Mouse (Mus musculus) embryonic facial prominence, embryonic 14.5 days (tissue): ENCODE data around the gene D630045J12Rik. TPM values are rescaled to one million over a fixed set of nuclear protein-coding genes. Genes with fewer than 3 reads are reported as not detected.
A peak's percentile ranks its signal among the peaks of the same experiment; 100 is the strongest.

ENCODE experiments used
- ATAC-seq: fragments of 200-750 bp; cut with Nextera tagmentation; 2 replicates; pipeline ENCODE4 v1.8.0; 2017; ENCODE audit warnings: low read depth, moderate number of reproducible peaks, moderate TSS enrichment
- DNase-seq: peaks from one replicate; pipeline ENCODE4 v3.0.0-alpha.2; 2015; ENCODE audit warnings: low spot score
- H3K27ac ChIP-seq: fragments of 300-500 bp; sonication (generic); replicated peaks from 2 replicates; pipeline ENCODE4 v1.5.1; 2014; ENCODE audit warnings: low read depth, mild to moderate bottlenecking, low read length, moderate library complexity
- H3K27me3 ChIP-seq: fragments of 300-500 bp; sonication (generic); replicated peaks from 2 replicates; pipeline ENCODE4 v1.6.1; 2014; ENCODE audit warnings: low read length; ENCODE audit not compliant: control insufficient read depth, insufficient read depth
- H3K36me3 ChIP-seq: fragments of 300-500 bp; sonication (generic); 2 replicates; pipeline ENCODE4 v1.6.1; 2014; ENCODE audit warnings: low read length, mixed read lengths; ENCODE audit not compliant: control insufficient read depth, insufficient read depth
- H3K4me1 ChIP-seq: fragments of 300-500 bp; sonication (generic); 2 replicates; pipeline ENCODE4 v1.6.1; 2014; ENCODE audit warnings: antibody characterized with exemption, low read length; ENCODE audit not compliant: control insufficient read depth, insufficient read depth
- H3K4me2 ChIP-seq: fragments of 300-500 bp; sonication (generic); 2 replicates; pipeline ENCODE4 v1.6.1; 2014; ENCODE audit warnings: low read depth, mild to moderate bottlenecking, low read length, moderate library complexity, mixed read lengths
- H3K4me3 ChIP-seq: fragments of 300-500 bp; sonication (generic); 2 replicates; pipeline ENCODE4 v1.5.1; 2014; ENCODE audit warnings: low read depth, mild to moderate bottlenecking, low read length
- H3K9ac ChIP-seq: fragments of 300-500 bp; sonication (generic); 2 replicates; pipeline ENCODE4 v1.6.1; 2014; ENCODE audit warnings: low read depth, mild to moderate bottlenecking, low read length, moderate library complexity, mixed read lengths
- H3K9me3 ChIP-seq: fragments of 300-500 bp; sonication (generic); 2 replicates; pipeline ENCODE4 v1.6.1; 2016; ENCODE audit warnings: low read length; ENCODE audit not compliant: control insufficient read depth
- WGBS: fragments of 180-500 bp; shearing (Covaris S2); extraction: QIAGEN DNeasy Blood & Tissue Kit; methylation state at CpG from one replicate; pipeline ENCODE4 v1.1.7; 2014; 5-methylcytosine and 5-hydroxymethylcytosine counted together
- polyA plus RNA-seq: library from polyadenylated mRNA; unstranded; fragments of >200 nt; fragmentation: Nextera tagmentation; extraction: Ambion mirVana; gene quantifications from 2 replicates; pipeline ENCODE4 v1.2.1, GENCODE M21; 2014

The D630045J12Rik gene
- polyA plus RNA-seq, 1 experiment from 2014 or later: 6.0 TPM

DNA sequence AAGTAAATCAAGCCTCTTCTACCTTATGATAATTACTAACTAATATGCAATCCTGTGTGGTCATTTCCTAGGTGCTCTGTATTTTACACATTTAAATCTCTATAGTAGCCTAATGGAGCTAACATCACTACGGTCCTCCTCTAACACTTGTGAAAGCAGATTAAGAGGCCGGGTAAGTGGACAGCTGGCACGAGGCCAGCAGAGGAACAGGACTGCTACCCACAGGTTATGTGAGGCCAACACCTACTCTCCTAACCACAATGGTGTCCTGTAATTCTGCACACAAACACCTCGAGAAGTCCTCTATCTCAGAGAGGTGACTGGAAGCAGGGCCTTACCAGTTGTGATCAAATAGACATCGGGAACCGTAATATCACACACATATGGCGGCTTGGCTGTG, 59.8 kb downstream of the D630045J12Rik start:
- H3K9me3 ChIP-seq: no peaks in the 10 kb centered on the region
- 91% methylated on average over 7 of the region's 7 CpGs for whole genome bisulfite sequencing
- H3K27ac ChIP-seq: no peak overlapping the region
- no peak overlapping the region for H3K4me2 ChIP-seq
- H3K27me3 ChIP-seq: no peaks in the 10 kb centered on the region
- H3K4me3 ChIP-seq: no peak overlapping the region
- no peak overlapping the region for H3K9ac ChIP-seq
- ATAC-seq (no peak), DNase-seq (no peak)
- peaks cover 37% of the 10 kb centered on the region for H3K36me3 ChIP-seq
- no peaks in the 10 kb centered on the region for H3K4me1 ChIP-seq

DNA sequence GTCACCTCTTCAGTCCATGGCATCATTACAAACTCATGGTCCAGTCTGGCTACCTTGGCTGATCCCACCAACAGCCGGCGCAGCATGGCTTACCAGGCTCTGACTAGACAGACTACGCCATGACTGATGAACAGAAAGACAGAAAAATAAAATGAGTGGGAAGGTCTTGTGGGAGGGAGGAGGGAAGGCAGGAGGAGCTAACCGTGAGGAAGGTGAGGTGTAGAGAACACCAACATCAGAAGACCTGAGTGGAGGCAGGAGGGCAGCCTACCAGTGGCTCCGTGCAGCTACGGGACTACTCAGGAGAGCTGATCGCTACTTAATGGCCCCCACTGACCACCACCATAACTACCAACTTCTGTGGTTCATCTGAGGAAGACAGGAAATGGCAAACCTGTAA, 60.9 kb downstream of the D630045J12Rik start:
- DNase-seq (no peak), ATAC-seq (no peak)
- WGBS: 97% methylated on average over 7 of the region's 7 CpGs
- H3K36me3 ChIP-seq: peaks cover 45% of the 10 kb centered on the region
- H3K27ac ChIP-seq: no peak overlapping the region
- no peak overlapping the region for H3K4me3 ChIP-seq
- no peaks in the 10 kb centered on the region for H3K9me3 ChIP-seq
- no peaks in the 10 kb centered on the region for H3K4me1 ChIP-seq
- no peaks in the 10 kb centered on the region for H3K27me3 ChIP-seq
- H3K4me2 ChIP-seq: no peak overlapping the region
- no peak overlapping the region for H3K9ac ChIP-seq

DNA sequence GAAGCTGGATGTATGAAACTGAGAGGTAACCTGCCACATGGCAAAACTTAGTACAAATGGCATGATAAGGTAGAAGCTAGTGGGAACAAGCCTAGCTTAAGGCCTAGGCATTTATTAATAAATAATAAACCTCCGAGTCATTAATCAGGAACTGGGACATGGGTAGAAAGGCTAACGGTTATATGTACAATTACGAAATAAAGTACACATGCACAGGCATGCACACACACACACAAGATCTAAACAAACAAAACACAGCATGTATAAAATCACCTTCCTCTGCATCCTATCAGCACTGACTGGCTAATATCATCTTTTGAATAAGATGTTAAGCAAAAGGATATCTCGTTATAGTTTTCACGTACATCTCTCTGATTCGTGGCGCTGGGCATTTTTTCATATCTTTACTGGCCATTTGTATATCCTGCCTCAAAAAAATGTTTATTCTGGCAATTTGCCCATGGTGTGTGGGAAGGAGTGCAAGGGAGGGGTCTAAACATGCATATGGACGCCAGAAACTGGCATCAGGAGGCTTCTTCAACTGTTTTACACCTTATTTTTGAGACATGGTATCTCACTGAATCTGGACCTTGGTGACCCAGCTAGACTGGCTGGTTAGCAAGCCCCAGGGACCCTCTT, 67.4 kb downstream of the D630045J12Rik start:
- H3K27ac ChIP-seq: no peak overlapping the region
- no peak overlapping the region for H3K4me3 ChIP-seq
- H3K4me2 ChIP-seq: no peak overlapping the region
- ATAC-seq (no peak), DNase-seq (peak; percentile 35)
- H3K9ac ChIP-seq: no peak overlapping the region
- peaks cover 32% of the 10 kb centered on the region for H3K36me3 ChIP-seq
- 0 out of 2 replicates have a peak, but pooled peaks cover 5% of the 10 kb centered on the region for H3K9me3 ChIP-seq
- H3K4me1 ChIP-seq: peaks cover 9% of the 10 kb centered on the region; the same call in 1 of the 2 replicates
- 75% methylated on average over 8 of the region's 8 CpGs for WGBS
- H3K27me3 ChIP-seq: no peaks in the 10 kb centered on the region

- WGBS: 47% methylated on average over 8 of the region's 8 CpGs
- ATAC-seq: 0 out of 2 replicates have a peak, but pooled peaks have one; percentile 31
These were observed 69.0 kb downstream of the D630045J12Rik start for GRCm38 (mm10) chr6:38184791-38185190.

GRCm38 (mm10) chr6:38181756-38182318, 72.0 kb downstream of the D630045J12Rik start:
- Histone ChIP-seq H3K4me3 (no peak overlapping the region), H3K4me1 (peaks cover 9% of the 10 kb centered on the region; the same call in 1 of the 2 replicates), H3K27me3 (no peaks in the 10 kb centered on the region), H3K27ac (0 out of 2 replicates have a peak overlapping the region, but pooled peaks have one; percentile 28), H3K36me3 (peaks cover 42% of the 10 kb centered on the region), H3K9me3 (0 out of 2 replicates have a peak, but pooled peaks cover 5% of the 10 kb centered on the region), H3K9ac (no peak overlapping the region), H3K4me2 (no peak overlapping the region)
- peak; percentile 45 for DNase-seq
- WGBS: 71% methylated on average over 10 of the region's 10 CpGs
- ATAC-seq: peak; percentile 64

More at GRCm38 (mm10) chr6:38184791-38185190, 69.0 kb downstream of the D630045J12Rik start:
- H3K9me3 ChIP-seq: 0 out of 2 replicates have a peak, but pooled peaks cover 5% of the 10 kb centered on the region
- peaks cover 9% of the 10 kb centered on the region; the same call in 1 of the 2 replicates for H3K4me1 ChIP-seq
- no peak overlapping the region for H3K9ac ChIP-seq
- H3K27me3 ChIP-seq: no peaks in the 10 kb centered on the region
- H3K36me3 ChIP-seq: peaks cover 37% of the 10 kb centered on the region
- peak; percentile 66 for DNase-seq
- H3K27ac ChIP-seq: no peak overlapping the region
- no peak overlapping the region for H3K4me2 ChIP-seq
- H3K4me3 ChIP-seq: no peak overlapping the region

DNA sequence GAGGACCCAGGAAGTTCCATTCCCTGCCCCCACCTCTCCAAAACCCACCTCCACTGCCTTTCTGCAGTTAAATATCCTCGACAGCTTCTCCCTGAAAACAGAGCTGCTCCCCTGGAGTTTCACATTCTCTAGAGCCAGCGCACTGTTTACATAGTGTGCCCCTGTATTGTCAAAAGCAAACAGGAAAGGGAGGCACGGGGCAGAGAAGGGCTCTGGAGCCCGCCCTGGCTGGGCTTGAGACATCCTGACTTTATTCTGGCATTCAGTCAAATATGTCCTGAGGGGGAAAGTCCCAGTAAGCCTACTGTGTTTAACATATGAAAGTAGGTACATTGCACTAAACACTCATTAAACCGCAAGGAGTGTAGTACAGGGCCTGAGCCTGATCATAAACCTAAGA, 73.1 kb downstream of the D630045J12Rik start:
- H3K27me3 ChIP-seq: no peaks in the 10 kb centered on the region
- DNase-seq (peak; percentile 34), ATAC-seq (no peak)
- H3K9ac ChIP-seq: no peak overlapping the region
- WGBS: 49% methylated on average over 5 of the region's 5 CpGs
- H3K9me3 ChIP-seq: 0 out of 2 replicates have a peak, but pooled peaks cover 5% of the 10 kb centered on the region
- no peak overlapping the region for H3K4me2 ChIP-seq
- peaks cover 4% of the 10 kb centered on the region; the same call in 1 of the 2 replicates for H3K4me1 ChIP-seq
- no peak overlapping the region for H3K4me3 ChIP-seq
- H3K27ac ChIP-seq: no peak overlapping the region
- H3K36me3 ChIP-seq: peaks cover 46% of the 10 kb centered on the region

DNA sequence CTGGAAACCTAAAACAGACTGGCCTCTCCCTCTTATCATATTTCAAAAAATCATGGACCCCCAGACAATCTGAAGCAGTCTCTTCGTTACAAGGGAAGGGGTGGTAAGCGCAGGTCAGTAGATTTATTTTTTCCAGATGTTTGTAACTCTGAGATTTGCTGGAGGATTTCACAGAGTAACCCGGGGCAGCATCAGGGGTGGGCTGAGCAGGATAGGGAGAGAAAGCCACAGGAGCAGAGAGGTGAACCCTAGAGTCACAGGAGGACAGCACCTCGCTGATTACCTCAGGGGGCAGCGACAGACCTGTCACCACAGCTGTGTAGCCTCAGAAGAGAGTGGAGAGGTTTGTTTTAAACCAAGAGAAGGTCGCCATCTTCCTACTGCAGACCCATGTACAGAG, 88.4 kb downstream of the D630045J12Rik start:
- DNase-seq: no peak
- no peak overlapping the region for H3K4me2 ChIP-seq
- no peak overlapping the region for H3K4me3 ChIP-seq
- ATAC-seq: peak; percentile 41; the same call in 1 of the 2 replicates
- 0 out of 2 replicates have a peak, but pooled peaks cover under 1% of the 10 kb centered on the region for H3K9me3 ChIP-seq
- H3K27me3 ChIP-seq: no peaks in the 10 kb centered on the region
- no peak overlapping the region for H3K9ac ChIP-seq
- peak overlapping the region; percentile 70 for H3K27ac ChIP-seq
- peaks cover 10% of the 10 kb centered on the region for H3K4me1 ChIP-seq
- 27% methylated on average over 6 of the region's 6 CpGs for WGBS
- peaks cover 36% of the 10 kb centered on the region for H3K36me3 ChIP-seq

GRCm38 (mm10) chr6:38164705-38165104, 89.1 kb downstream of the D630045J12Rik start:
- ATAC-seq: no peak
- Histone ChIP-seq H3K4me1 (peaks cover 10% of the 10 kb centered on the region), H3K9me3 (no peaks in the 10 kb centered on the region), H3K27ac (no peak overlapping the region), H3K4me2 (no peak overlapping the region), H3K4me3 (no peak overlapping the region), H3K27me3 (no peaks in the 10 kb centered on the region), H3K36me3 (peaks cover 29% of the 10 kb centered on the region), H3K9ac (no peak overlapping the region)
- WGBS: 66% methylated on average over 6 of the region's 6 CpGs
- no peak for DNase-seq
